Mouse (Mus musculus) fibroblast of lung, adult 2 months (primary cell): ENCODE results near the gene Vti1b.

Experiments
- DNase-seq: peaks from one replicate; pipeline ENCODE4 v3.0.0-alpha.2; 2011; ENCODE audit warnings: low read depth

Vti1b gene

GRCm38 (mm10) chr12:79138999-79139398 is 33.5 kb downstream of the Vti1b start:
- no peak for DNase-seq

DNA sequence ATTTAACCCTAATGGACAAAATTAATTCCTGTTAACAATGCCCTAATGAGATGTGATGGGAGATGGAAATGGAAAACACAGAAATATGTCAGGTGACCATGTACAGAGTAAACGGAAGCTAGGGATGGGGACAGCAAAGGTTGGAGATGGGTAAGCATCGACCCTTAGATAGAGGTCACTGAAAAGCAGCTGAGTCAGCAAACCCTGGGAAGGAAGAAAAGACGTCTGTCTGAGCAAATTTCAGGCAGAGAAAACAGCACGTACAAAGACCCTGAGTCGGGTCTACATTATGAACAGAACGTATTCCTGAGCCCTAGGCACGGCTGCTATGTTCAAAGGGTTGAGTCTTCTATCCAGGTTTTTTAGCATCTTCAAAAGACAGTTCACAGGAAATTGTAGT is 35.5 kb downstream of the Vti1b start:
- no peak for DNase-seq

DNA sequence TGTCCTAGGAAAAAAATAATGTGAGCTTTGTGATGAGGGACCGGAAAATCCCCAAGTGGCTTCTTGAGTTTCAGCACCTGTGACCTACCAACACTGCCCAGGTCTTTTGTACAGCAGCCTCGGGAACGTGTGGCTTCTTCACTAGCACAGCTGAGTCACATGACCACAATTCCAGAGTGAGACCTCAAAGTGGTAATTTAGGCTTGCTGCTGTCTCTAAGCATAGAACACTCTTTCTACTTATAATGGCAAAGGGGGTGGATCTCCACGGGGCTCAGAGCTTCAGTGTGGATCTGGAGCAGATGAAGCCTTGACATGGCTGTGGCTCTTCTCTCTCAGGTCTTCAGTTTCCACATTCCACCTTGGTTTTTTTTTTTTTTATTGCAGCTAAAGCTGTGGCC is 37.4 kb downstream of the Vti1b start:
- no peak for DNase-seq

- DNase-seq: no peak
These were observed 37.8 kb downstream of the Vti1b start for GRCm38 (mm10) chr12:79134676-79135075.

GRCm38 (mm10) chr12:79131706-79132460 is 40.6 kb downstream of the Vti1b start:
- DNase-seq: peak; percentile 40

- no peak for DNase-seq
These were observed 41.2 kb downstream of the Vti1b start for GRCm38 (mm10) chr12:79131178-79131675.

- no peak for DNase-seq
These were observed 41.9 kb downstream of the Vti1b start, which contains the start of gene Arg2 for GRCm38 (mm10) chr12:79130299-79131177. Gene Arg2, plus strand, starts transcription at chr12:79130777.

DNA sequence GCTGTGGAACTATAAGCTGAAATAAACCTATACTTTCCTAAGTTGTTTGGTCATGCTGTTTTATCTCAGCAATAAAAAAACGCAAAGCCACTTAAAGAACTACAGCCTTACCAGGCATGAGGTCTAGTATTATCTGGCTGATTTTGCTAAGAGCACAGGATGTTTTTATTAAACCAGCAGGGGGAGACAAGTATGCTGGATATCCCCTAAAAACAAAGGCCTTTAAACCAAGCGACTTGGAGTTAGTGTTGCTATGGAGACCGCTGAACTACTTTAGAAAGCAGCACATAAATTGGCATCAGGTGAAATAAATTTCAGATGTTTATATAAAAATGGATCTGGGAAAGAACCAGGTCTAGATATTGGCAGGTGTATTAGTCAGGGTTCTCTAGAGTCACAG is 49.6 kb downstream of the Vti1b start:
- DNase-seq: peak; percentile 12

DNA sequence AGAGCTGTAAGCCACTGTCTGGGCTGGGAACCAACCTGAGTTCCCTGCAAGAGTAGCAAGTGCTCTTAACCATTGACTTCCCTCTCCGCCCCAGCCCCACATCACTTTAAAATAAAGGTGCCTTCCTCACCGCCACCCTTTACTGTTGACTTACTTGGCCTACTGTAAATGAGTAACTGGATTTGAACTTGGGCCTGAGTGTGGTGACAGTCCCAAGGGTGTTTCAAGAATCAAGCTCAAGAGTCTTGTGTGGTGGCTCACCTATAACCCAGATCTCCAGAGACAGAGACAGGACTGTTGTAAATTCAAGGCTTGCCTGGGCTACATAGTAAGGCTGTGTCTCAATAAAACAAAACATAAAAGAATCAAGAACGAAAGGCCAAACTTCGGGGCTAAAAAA is 53.5 kb downstream of the Vti1b start:
- DNase-seq: no peak
